Mouse (Mus musculus): ENCODE measurements around the gene Tpsab1. TPM values are rescaled to one million over a fixed set of nuclear protein-coding genes. Genes with fewer than 3 reads are reported as not detected.

Tpsab1 gene
- 10 to 100 TPM; 34.5 to 40.2 TPM for total RNA-seq (2021)
- long read RNA-seq, experiment 1, transcript Tpsab1-202 (5 exons, 1,156 nt), result major isoform, 75 of 86 reads
- long read RNA-seq, experiment 1, partial matches to known transcripts, result 8 of 86 reads
- long read RNA-seq, experiment 1, other reads (novel, unspliced or antisense), result 3 of 86 reads
- long read RNA-seq, experiment 2, transcript Tpsab1-202 (5 exons, 1,156 nt), result major isoform, 85 of 102 reads
- long read RNA-seq, experiment 2, partial matches to known transcripts, result 10 of 102 reads
- long read RNA-seq, experiment 2, other reads (novel, unspliced or antisense), result 7 of 102 reads

GRCm38 (mm10) chr17:25345462-25345861 is at the start of gene Tpsab1:
TSS of gene Tpsab1 (minus strand) at chr17:25345562.
- no peak for DNase-seq (ENCODE audit: low spot score in 2 of 2)

DNA sequence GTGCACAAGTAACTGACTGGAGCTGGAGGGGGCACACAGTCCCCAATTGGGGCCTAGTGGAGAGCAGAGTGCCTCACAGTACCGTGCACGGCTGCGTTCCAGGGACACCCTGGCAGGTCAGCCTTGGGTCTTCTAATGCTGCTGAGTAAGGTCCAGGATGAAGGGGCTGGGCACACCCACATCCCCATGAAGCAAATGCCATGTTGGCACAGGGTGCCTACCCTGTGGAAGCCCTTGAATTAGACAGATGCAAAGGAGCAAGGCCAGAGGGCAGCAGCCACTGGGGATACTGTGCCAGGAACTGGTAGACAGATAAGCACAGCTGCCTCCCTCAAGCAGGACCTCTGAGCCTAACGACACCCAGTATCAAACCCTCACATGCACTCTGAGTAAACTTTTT is 49.2 kb upstream of the Tpsab1 start:
- DNase-seq (ENCODE audit: low spot score in 2 of 2), result no peak

DNA sequence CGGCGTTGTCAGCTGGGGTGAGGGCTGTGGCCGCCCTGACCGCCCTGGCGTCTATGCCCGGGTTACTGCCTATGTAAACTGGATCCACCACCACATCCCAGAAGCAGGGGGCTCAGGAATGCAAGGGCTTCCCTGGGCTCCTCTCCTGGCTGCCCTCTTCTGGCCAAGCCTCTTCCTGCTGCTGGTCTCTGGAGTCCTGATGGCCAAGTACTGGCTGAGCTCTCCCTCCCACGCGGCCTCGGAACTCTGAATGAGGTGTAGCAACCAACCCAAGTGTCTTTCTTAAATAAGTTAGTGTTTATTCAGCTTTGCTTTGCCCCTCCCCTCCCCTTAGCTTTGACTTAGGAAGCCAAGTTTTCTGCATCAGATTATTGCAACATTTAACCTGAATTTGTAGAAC is 28.6 kb upstream of the Tpsab1 start:
- DNase-seq (ENCODE audit: low spot score in 2 of 2), result peak in 1 of 2 experiments; percentile 17

DNA sequence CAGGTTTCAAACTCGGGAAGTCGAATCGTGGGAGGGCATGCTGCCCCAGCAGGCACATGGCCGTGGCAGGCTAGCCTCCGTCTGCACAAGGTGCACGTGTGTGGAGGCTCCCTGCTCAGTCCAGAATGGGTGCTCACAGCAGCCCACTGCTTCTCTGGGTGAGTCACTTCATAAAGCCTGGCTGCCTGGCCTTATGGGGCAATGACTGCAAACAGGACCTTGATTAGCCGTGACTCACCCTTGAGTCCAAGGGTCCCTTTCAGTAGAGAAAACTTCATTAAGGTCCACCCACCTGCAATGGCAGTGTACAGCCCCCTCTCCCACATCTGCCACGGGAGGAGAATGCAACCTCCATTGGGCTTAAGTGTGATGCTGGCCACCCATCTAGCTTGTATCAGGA is 27.1 kb upstream of the Tpsab1 start:
- no peak for DNase-seq (ENCODE audit: low spot score in 2 of 2)

GRCm38 (mm10) chr17:25368973-25369372 is 23.6 kb upstream of the Tpsab1 start, which contains the start of gene Tpsg1:
TSS of gene Tpsg1 (plus strand) at chr17:25369273.
- no peak for DNase-seq (ENCODE audit: low spot score in 2 of 2)

DNA sequence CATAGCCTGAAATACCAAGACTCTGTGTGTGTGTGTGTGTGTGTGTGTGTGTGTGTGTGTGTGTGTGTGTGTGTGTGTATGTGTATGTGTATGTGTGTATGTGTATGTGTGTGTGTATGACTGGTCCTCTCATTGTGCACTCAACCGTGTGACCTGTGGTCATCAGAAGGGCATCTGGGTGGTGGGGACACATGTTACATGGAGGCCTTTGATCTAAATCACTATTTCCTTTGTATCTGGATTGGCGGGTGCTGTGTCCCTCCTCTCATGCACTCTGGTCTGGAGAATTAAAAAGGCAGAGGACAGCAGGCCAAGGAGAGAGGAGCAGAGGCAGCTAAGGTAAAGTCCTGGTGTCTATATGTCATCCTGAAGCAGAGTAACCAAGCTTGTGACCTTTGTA is 20.6 kb upstream of the Tpsab1 start, which contains the start of gene Tpsb2:
Tpsb2 (plus strand) TSS at position 301 of the 400 bp plus-strand sequence.
- DNase-seq (ENCODE audit: low spot score in 2 of 2), result no peak

GRCm38 (mm10) chr17:25363726-25364125 is 18.4 kb upstream of the Tpsab1 start:
- DNase-seq (ENCODE audit: low spot score in 2 of 2), result no peak

GRCm38 (mm10) chr17:25361291-25361690 is 15.9 kb upstream of the Tpsab1 start:
- no peak for DNase-seq (ENCODE audit: low spot score in 2 of 2)

GRCm38 (mm10) chr17:25341490-25341889 is 3.9 kb downstream of the Tpsab1 start:
- DNase-seq (ENCODE audit: low spot score in 2 of 2), result no peak

DNA sequence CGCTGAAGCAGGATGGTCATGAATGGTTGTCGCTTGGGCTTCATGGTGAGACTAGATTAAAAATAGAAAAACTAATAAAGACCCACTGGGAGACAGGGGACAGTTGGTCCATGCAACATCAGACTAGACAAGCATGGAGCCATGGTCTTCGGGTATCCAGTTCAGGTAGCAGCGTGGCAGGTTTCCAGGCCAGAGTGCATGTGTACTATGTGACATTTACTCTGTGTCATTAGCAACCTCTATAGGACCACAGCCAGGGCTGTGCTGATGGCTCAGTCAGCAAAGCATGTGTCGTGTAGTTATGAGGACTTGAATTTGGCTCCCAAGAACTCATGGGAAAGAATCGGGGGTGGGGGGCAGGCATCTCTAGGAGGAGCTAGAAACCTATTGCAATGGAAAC is 5.4 kb downstream of the Tpsab1 start:
- DNase-seq (ENCODE audit: low spot score in 2 of 2), result no peak

GRCm38 (mm10) chr17:25338218-25338617 is 7.1 kb downstream of the Tpsab1 start:
- no peak for DNase-seq (ENCODE audit: low spot score in 2 of 2)

DNA sequence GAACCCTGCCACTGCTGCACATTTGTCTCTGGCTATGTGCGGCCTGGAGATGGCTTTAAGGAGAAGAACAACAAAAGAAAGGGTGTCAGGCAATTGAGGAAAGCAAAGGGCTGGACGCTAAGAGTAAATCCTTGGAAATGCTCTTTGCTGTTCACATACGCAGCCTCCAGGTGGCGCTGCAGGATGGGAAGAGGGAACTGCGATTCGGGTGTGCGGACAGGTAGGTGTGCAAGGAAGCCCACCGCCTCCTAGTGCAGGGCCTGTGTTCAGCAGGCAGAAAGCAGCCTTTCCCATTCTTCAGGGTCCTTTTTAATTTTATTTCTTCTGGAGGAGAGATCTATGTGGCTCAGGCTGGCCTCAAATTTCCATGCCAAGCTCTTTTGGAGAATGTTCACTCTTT is 11.4 kb downstream of the Tpsab1 start:
- peak in 1 of 2 experiments; percentile 45 for DNase-seq (ENCODE audit: low spot score in 2 of 2)

- DNase-seq (ENCODE audit: low spot score in 2 of 2), result no peak
These were observed 13.0 kb downstream of the Tpsab1 start for GRCm38 (mm10) chr17:25332321-25332720.

- no peak for DNase-seq (ENCODE audit: low spot score in 2 of 2)
These were observed 22.4 kb downstream of the Tpsab1 start for GRCm38 (mm10) chr17:25322930-25323329.

- DNase-seq (ENCODE audit: low spot score in 2 of 2), result no peak
These were observed 24.5 kb downstream of the Tpsab1 start for GRCm38 (mm10) chr17:25320819-25321218.

DNA sequence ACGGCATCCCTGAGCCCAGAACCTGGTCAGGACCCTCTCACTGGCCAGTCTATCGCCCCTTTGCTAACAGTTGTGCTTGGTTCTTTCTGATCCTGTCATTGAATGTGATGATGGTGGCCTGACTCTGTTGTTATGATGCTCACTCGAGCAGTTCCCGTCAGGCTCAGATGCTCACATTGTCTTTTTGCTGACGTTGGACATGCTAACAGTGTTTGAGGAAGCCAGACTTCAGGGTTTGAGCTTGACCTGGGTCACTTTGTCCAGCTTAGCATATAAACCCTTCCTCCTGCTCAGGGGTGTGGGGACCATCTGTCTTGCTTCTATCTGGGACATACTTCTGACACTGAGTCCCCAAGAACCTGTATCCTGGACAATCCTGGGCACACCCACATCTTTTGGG is 27.0 kb downstream of the Tpsab1 start, which contains the start of gene Prss29:
Prss29 (plus strand) TSS at position 301 of the 400 bp plus-strand sequence.
- no peak for DNase-seq (ENCODE audit: low spot score in 2 of 2)

DNA sequence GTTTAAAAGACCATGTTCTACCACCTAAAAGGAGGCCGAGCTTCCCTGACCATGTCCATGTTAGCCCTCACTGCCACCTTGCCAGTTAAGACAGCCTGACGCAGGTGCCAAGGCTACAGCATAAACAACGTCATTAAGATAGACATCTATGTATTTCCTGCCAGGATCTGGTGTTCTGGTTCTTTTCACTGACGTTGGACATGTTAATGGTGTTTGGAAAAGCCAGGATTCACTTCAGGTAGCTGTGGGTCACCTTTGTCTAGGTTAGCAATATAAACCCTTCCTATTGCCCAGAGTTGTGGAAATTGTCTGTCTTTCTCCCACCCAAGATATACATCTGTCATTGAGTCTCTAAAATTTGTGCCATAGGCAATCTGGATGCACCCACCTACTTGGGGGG is 37.0 kb downstream of the Tpsab1 start, which contains the start of gene Prss28:
Prss28 (plus strand) TSS at position 301 of the 400 bp plus-strand sequence.
- DNase-seq (ENCODE audit: low spot score in 2 of 2), result no peak

DNA sequence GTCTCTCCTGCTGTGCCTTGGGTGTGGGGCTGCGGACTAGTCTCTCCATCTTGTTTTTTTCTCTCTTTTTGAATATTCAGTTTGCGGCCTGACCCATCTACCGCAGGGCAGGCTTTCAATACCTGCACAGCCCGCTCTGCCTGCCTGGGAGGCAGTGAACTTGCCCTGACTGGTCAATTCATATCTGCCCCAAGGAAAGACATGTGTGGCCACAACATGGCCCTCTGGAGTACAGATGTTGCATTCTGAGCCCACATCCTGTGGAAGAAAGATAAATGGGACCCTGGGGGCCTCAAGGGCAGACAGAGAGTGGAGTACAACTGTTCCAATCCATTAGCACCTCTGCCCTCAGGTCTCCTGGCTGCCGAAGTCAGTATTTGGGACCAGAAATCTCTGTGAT is 47.3 kb downstream of the Tpsab1 start, which contains the start of gene Prss34:
Prss34 (plus strand) TSS at position 301 of the 400 bp plus-strand sequence.
- DNase-seq (ENCODE audit: low spot score in 2 of 2), result no peak

- DNase-seq (ENCODE audit: low spot score in 2 of 2), result no peak
These were observed 51.3 kb downstream of the Tpsab1 start for GRCm38 (mm10) chr17:25294111-25294510.

DNA sequence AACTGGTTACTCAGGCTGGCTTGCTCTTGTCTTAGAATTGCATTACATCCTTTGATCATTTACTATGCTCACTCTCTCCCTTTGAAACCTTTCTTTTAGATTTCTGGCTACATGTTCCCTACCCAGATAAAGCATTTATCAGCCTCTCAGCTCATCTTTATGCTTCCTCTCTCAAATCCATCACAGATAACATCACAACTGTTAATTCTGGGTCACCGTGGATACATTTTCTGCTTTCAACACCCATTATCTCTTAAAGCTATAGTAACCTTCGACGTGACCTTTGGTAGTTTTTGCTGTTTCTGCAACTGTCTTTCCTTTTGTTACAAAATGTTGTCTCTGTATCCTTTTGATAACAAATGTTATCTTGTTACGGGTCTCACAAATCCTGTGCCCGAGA is 51.9 kb downstream of the Tpsab1 start:
- no peak for DNase-seq (ENCODE audit: low spot score in 2 of 2)
